Mouse (Mus musculus): ENCODE measurements at regions not wholly inside any gene's neighbourhood (a gene's known extent, or its start where the extent isn't known, plus 50 kb on each side); places are given as distances from the start of the nearest gene placed in this dataset.

DNA sequence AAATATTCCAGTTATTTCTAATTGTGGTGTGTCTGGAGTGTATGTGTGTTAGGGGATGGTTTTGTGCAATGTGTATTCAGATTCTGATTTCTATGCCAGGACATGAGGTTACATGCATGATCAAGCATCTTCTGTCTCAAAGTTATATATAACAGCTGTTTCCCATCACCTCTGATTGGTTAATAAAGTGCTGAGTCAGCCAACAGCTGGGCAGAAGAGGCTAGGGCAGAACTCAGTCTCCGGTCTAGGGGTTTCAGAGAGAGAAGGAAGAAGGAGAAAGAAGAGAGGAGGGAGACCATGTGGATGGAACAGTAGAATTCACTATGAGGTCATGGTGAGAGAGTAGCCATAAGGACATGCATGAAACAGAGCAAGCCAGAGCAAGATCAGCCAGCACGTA is 1295.8 kb downstream of the Dnajb9 start:
- no peaks in the 10 kb centered on the region for H3K36me3 ChIP-seq (ENCODE audit: control insufficient read depth, insufficient read depth)
- no peaks in the 10 kb centered on the region for H3K27me3 ChIP-seq (replicated peaks; ENCODE audit: control insufficient read depth, insufficient read depth, low read length)
- H3K4me1 ChIP-seq (replicated peaks; ENCODE audit: control insufficient read depth, insufficient read depth, low read length) = no peaks in the 10 kb centered on the region
- H3K9me3 ChIP-seq (ENCODE audit: control insufficient read depth) = no peaks in the 10 kb centered on the region
- no peak overlapping the region for H3K4me2 ChIP-seq (replicated peaks; ENCODE audit: low read depth)
- ATAC-seq = no peak
- no peak overlapping the region for H3K4me3 ChIP-seq (ENCODE audit: low read depth, low read length)
- no peak for TF ChIP-seq CTCF (IDR thresholded peaks at IDR 0.05; ENCODE audit: low read depth)
- no peak overlapping the region for H3K27ac ChIP-seq (ENCODE audit: low read depth, low read length)
- WGBS = 68% methylated on average over 2 of the region's 2 CpGs
- no peak overlapping the region for H3K9ac ChIP-seq (ENCODE audit: low read depth, low read length)
